Mouse (Mus musculus): ENCODE data around the gene BC052040. TPM values are rescaled to one million over a fixed set of nuclear protein-coding genes. Genes with fewer than 3 reads are reported as not detected.

BC052040 gene
- polyA plus RNA-seq, 1 experiment from 2014 or later = 23.7 TPM

GRCm38 (mm10) chr2:115579171-115579900 lies 2.2 kb upstream of the BC052040 start:
- Histone ChIP-seq H3K4me3 (peak overlapping the region; percentile 35), H3K27ac (peak overlapping the region; percentile 79), H3K36me3 (no peaks in the 10 kb centered on the region), H3K9me3 (no peaks in the 10 kb centered on the region), H3K27me3 (ENCODE audit: insufficient read depth, poor library complexity, severe bottlenecking) (no peaks in the 10 kb centered on the region), H3K4me1 (replicated peaks) (peaks cover 42% of the 10 kb centered on the region)
- WGBS = 44% methylated on average over 18 of the region's 18 CpGs
- peak; percentile 29 for DNase-seq (ENCODE audit: low spot score)

- peak overlapping the region; percentile 45; the same call in 1 of the 2 replicates for H3K27ac ChIP-seq
- H3K36me3 ChIP-seq = no peaks in the 10 kb centered on the region
- no peaks in the 10 kb centered on the region for H3K27me3 ChIP-seq (ENCODE audit: insufficient read depth, poor library complexity, severe bottlenecking)
- 31% methylated on average over 6 of the region's 6 CpGs for WGBS
- H3K9me3 ChIP-seq = no peaks in the 10 kb centered on the region
- H3K4me1 ChIP-seq (replicated peaks) = peaks cover 42% of the 10 kb centered on the region
- no peak overlapping the region for H3K4me3 ChIP-seq
- no peak for DNase-seq (ENCODE audit: low spot score)
These were observed 1.5 kb upstream of the BC052040 start for GRCm38 (mm10) chr2:115579976-115580375.

- DNase-seq (ENCODE audit: low spot score) = no peak
- peak overlapping the region; percentile 73 for H3K4me3 ChIP-seq
- no peaks in the 10 kb centered on the region for H3K27me3 ChIP-seq (ENCODE audit: insufficient read depth, poor library complexity, severe bottlenecking)
- H3K4me1 ChIP-seq (replicated peaks) = peaks cover 42% of the 10 kb centered on the region
- 70% methylated on average over 10 of the region's 10 CpGs for WGBS
- peak overlapping the region; percentile 94 for H3K27ac ChIP-seq
- H3K9me3 ChIP-seq = no peaks in the 10 kb centered on the region
- H3K36me3 ChIP-seq = no peaks in the 10 kb centered on the region
These were observed 583 bp downstream of the BC052040 start for GRCm38 (mm10) chr2:115581989-115582608.

- Histone ChIP-seq H3K36me3 (no peaks in the 10 kb centered on the region), H3K4me1 (replicated peaks) (peaks cover 42% of the 10 kb centered on the region), H3K4me3 (no peak overlapping the region), H3K9me3 (no peaks in the 10 kb centered on the region), H3K27me3 (ENCODE audit: insufficient read depth, poor library complexity, severe bottlenecking) (no peaks in the 10 kb centered on the region), H3K27ac (no peak overlapping the region)
- DNase-seq (ENCODE audit: low spot score) = no peak
These were observed 2.3 kb downstream of the BC052040 start for GRCm38 (mm10) chr2:115583776-115584175.

- DNase-seq (ENCODE audit: low spot score) = no peak
These were observed 9.1 kb downstream of the BC052040 start for GRCm38 (mm10) chr2:115590602-115591001.

GRCm38 (mm10) chr2:115592651-115593119 lies 11.2 kb downstream of the BC052040 start:
- 95% methylated on average over 2 of the region's 2 CpGs for WGBS
- DNase-seq (ENCODE audit: low spot score) = no peak

More at GRCm38 (mm10) chr2:115590602-115591001, 9.1 kb downstream of the BC052040 start:
- H3K4me1 ChIP-seq (replicated peaks) = no peaks in the 10 kb centered on the region; the same call in 1 of the 2 replicates
- WGBS = 90% methylated on average over 2 of the region's 2 CpGs
- no peak overlapping the region for H3K27ac ChIP-seq
- H3K27me3 ChIP-seq (ENCODE audit: insufficient read depth, poor library complexity, severe bottlenecking) = no peaks in the 10 kb centered on the region
- no peak overlapping the region for H3K4me3 ChIP-seq
- H3K9me3 ChIP-seq = no peaks in the 10 kb centered on the region
- H3K36me3 ChIP-seq = no peaks in the 10 kb centered on the region

GRCm38 (mm10) chr2:115597017-115597416 lies 15.5 kb downstream of the BC052040 start:
- peak overlapping the region; percentile 50; the same call in 1 of the 2 replicates for H3K27ac ChIP-seq
- no peaks in the 10 kb centered on the region for H3K9me3 ChIP-seq
- peak; percentile 16 for DNase-seq (ENCODE audit: low spot score)
- 59% methylated on average over 10 of the region's 10 CpGs for WGBS
- no peaks in the 10 kb centered on the region for H3K36me3 ChIP-seq
- peaks cover 40% of the 10 kb centered on the region for H3K4me1 ChIP-seq (replicated peaks)
- H3K27me3 ChIP-seq (ENCODE audit: insufficient read depth, poor library complexity, severe bottlenecking) = no peaks in the 10 kb centered on the region
- H3K4me3 ChIP-seq = no peak overlapping the region

More at GRCm38 (mm10) chr2:115592651-115593119, 11.2 kb downstream of the BC052040 start:
- Histone ChIP-seq H3K9me3 (no peaks in the 10 kb centered on the region), H3K27ac (peak overlapping the region; percentile 57; the same call in 1 of the 2 replicates), H3K4me3 (no peak overlapping the region), H3K4me1 (replicated peaks) (peaks cover 8% of the 10 kb centered on the region), H3K36me3 (no peaks in the 10 kb centered on the region), H3K27me3 (ENCODE audit: insufficient read depth, poor library complexity, severe bottlenecking) (no peaks in the 10 kb centered on the region)

- Histone ChIP-seq H3K27me3 (ENCODE audit: insufficient read depth, poor library complexity, severe bottlenecking) (no peaks in the 10 kb centered on the region), H3K4me1 (replicated peaks) (peaks cover 50% of the 10 kb centered on the region), H3K27ac (no peak overlapping the region), H3K9me3 (no peaks in the 10 kb centered on the region), H3K4me3 (no peak overlapping the region), H3K36me3 (no peaks in the 10 kb centered on the region)
- WGBS = 89% methylated on average over 5 of the region's 5 CpGs
- no peak for DNase-seq (ENCODE audit: low spot score)
These were observed 16.8 kb downstream of the BC052040 start for GRCm38 (mm10) chr2:115598266-115598665.

- Histone ChIP-seq H3K9me3 (no peaks in the 10 kb centered on the region), H3K27me3 (ENCODE audit: insufficient read depth, poor library complexity, severe bottlenecking) (no peaks in the 10 kb centered on the region), H3K4me1 (replicated peaks) (peaks cover 60% of the 10 kb centered on the region), H3K36me3 (no peaks in the 10 kb centered on the region), H3K27ac (peak overlapping the region; percentile 59), H3K4me3 (no peak overlapping the region)
- no peak for DNase-seq (ENCODE audit: low spot score)
- 49% methylated on average over 5 of the region's 5 CpGs for WGBS
These were observed 19.2 kb downstream of the BC052040 start for GRCm38 (mm10) chr2:115600724-115601123.

- H3K4me1 ChIP-seq (replicated peaks) = peaks cover 64% of the 10 kb centered on the region
- H3K27me3 ChIP-seq (ENCODE audit: insufficient read depth, poor library complexity, severe bottlenecking) = no peaks in the 10 kb centered on the region
- H3K27ac ChIP-seq = peak overlapping the region; percentile 59
- 62% methylated on average over 1 of the region's 1 CpGs for WGBS
- no peak for DNase-seq (ENCODE audit: low spot score)
- 0 out of 2 replicates have a peak overlapping the region, but pooled peaks have one; percentile 11 for H3K4me3 ChIP-seq
- H3K36me3 ChIP-seq = no peaks in the 10 kb centered on the region
- H3K9me3 ChIP-seq = no peaks in the 10 kb centered on the region
These were observed 19.8 kb downstream of the BC052040 start for GRCm38 (mm10) chr2:115601280-115601679.

GRCm38 (mm10) chr2:115602116-115602515 lies 20.6 kb downstream of the BC052040 start:
- H3K27ac ChIP-seq = peak overlapping the region; percentile 53
- DNase-seq (ENCODE audit: low spot score) = no peak
- WGBS = 49% methylated on average over 2 of the region's 2 CpGs
- H3K9me3 ChIP-seq = no peaks in the 10 kb centered on the region
- H3K27me3 ChIP-seq (ENCODE audit: insufficient read depth, poor library complexity, severe bottlenecking) = no peaks in the 10 kb centered on the region
- peaks cover 57% of the 10 kb centered on the region for H3K4me1 ChIP-seq (replicated peaks)
- H3K36me3 ChIP-seq = no peaks in the 10 kb centered on the region
- no peak overlapping the region for H3K4me3 ChIP-seq

GRCm38 (mm10) chr2:115604132-115604531 lies 22.6 kb downstream of the BC052040 start:
- H3K27me3 ChIP-seq (ENCODE audit: insufficient read depth, poor library complexity, severe bottlenecking) = no peaks in the 10 kb centered on the region
- 85% methylated on average over 6 of the region's 6 CpGs for WGBS
- H3K4me3 ChIP-seq = no peak overlapping the region
- no peaks in the 10 kb centered on the region for H3K36me3 ChIP-seq
- no peak for DNase-seq (ENCODE audit: low spot score)
- H3K4me1 ChIP-seq (replicated peaks) = peaks cover 50% of the 10 kb centered on the region
- H3K9me3 ChIP-seq = no peaks in the 10 kb centered on the region
- no peak overlapping the region for H3K27ac ChIP-seq

- Histone ChIP-seq H3K4me1 (replicated peaks) (peaks cover 35% of the 10 kb centered on the region), H3K9me3 (no peaks in the 10 kb centered on the region), H3K27me3 (ENCODE audit: insufficient read depth, poor library complexity, severe bottlenecking) (no peaks in the 10 kb centered on the region), H3K27ac (0 out of 2 replicates have a peak overlapping the region, but pooled peaks have one; percentile 24), H3K4me3 (no peak overlapping the region), H3K36me3 (no peaks in the 10 kb centered on the region)
- no peak for DNase-seq (ENCODE audit: low spot score)
- WGBS = 57% methylated on average over 1 of the region's 1 CpGs
These were observed 24.4 kb downstream of the BC052040 start for GRCm38 (mm10) chr2:115605829-115606336.

All from hindbrain, embryonic 10.5 days (tissue).